Mouse (Mus musculus) MEL (cell line): Measurements from ENCODE around the gene Il17re. TPM values are rescaled to one million over a fixed set of nuclear protein-coding genes. Genes with fewer than 3 reads are reported as not detected.

Experiments used
- DNase-seq: peaks from one replicate; pipeline ENCODE4 v3.0.0; 2011; ENCODE audit warnings: low read depth, low spot score
- H3K27ac ChIP-seq: 2 replicates; pipeline ENCODE4 v1.5.1; 2012; ENCODE audit warnings: low read depth, mild to moderate bottlenecking, control low read depth, low read length, moderate library complexity; ENCODE audit not compliant: control insufficient read depth
- H3K27me3 ChIP-seq, 2 experiments: fragments of 150-350 bp in 1 of 2; sonication (generic) in 1 of 2; 2 replicates each; pipeline ENCODE4 v1.6.1; 2012; ENCODE audit warnings: low read length in 2 of 2, mild to moderate bottlenecking in 2 of 2, improper control_type of control experiment in 1 of 2, moderate library complexity in 1 of 2; ENCODE audit not compliant: insufficient read depth in 2 of 2, control insufficient read depth in 1 of 2
- H3K36me3 ChIP-seq, 2 experiments: 2 replicates each; pipeline ENCODE4 v1.6.1; 2012 to 2014; ENCODE audit warnings: low read length in 2 of 2, improper control_type of control experiment in 1 of 2, inconsistent platforms in 1 of 2, mild to moderate bottlenecking in 1 of 2; ENCODE audit not compliant: insufficient read depth in 2 of 2, control insufficient read depth in 1 of 2
- H3K4me1 ChIP-seq, 2 experiments: fragments of 150-350 bp in 1 of 2; sonication (generic) in 1 of 2; 2 replicates each; pipeline ENCODE4 v1.6.1; 2012; ENCODE audit warnings: low read length in 2 of 2, improper control_type of control experiment in 1 of 2, mild to moderate bottlenecking in 1 of 2; ENCODE audit not compliant: insufficient read depth in 2 of 2, control insufficient read depth in 1 of 2
- H3K4me3 ChIP-seq, 2 experiments: fragments of 150-350 bp in 1 of 2; sonication (generic) in 1 of 2; 2 replicates each; pipeline ENCODE4 v1.5.1; 2012; ENCODE audit warnings: low read depth in 2 of 2, low read length in 2 of 2, mild to moderate bottlenecking in 2 of 2, moderate library complexity in 2 of 2, control low read depth in 1 of 2, improper control_type of control experiment in 1 of 2; ENCODE audit not compliant: control insufficient read depth in 1 of 2, insufficient read depth in 1 of 2
- H3K79me2 ChIP-seq: 2 replicates; pipeline ENCODE4 v1.6.1; 2012; ENCODE audit warnings: mild to moderate bottlenecking, low read length, moderate library complexity; ENCODE audit not compliant: control insufficient read depth, poor library complexity, insufficient read depth
- H3K9ac ChIP-seq: 2 replicates; pipeline ENCODE4 v1.6.1; 2012; ENCODE audit warnings: low read depth, mild to moderate bottlenecking, control low read depth, low read length, moderate library complexity; ENCODE audit not compliant: control insufficient read depth, poor library complexity, severe bottlenecking
- H3K9me3 ChIP-seq: fragments of 150-350 bp; sonication (generic); replicated peaks from 2 replicates; pipeline ENCODE4 v1.6.1; 2012; ENCODE audit warnings: mild to moderate bottlenecking, low read length, improper control_type of control experiment, moderate library complexity; ENCODE audit not compliant: insufficient read depth
- BHLHE40 ChIP-seq: IDR thresholded peaks from 2 replicates; pipeline ENCODE4 v1.6.1; 2012; ENCODE audit warnings: low read depth, mild to moderate bottlenecking, inconsistent platforms, low read length, improper control_type of control experiment, borderline replicate concordance
- CHD1 ChIP-seq: IDR thresholded peaks from 2 replicates; pipeline ENCODE4 v1.6.1; 2012; ENCODE audit warnings: low read depth, mild to moderate bottlenecking, inconsistent platforms, low read length, improper control_type of control experiment
- CHD2 ChIP-seq: IDR thresholded peaks from 2 replicates; pipeline ENCODE4 v1.6.1; 2011; ENCODE audit warnings: low read length, improper control_type of control experiment
- CTCF ChIP-seq, 3 experiments: IDR thresholded peaks in 2 of 3; conservative IDR thresholded peaks in 1 of 3; 2 replicates each; pipeline ENCODE4 v1.5.1; 2011 to 2012; ENCODE audit warnings: low read length in 3 of 3, low read depth in 2 of 3, mild to moderate bottlenecking in 2 of 3, improper control_type of control experiment in 1 of 3, inconsistent platforms in 1 of 3, mixed read lengths in 1 of 3, moderate library complexity in 1 of 3; ENCODE audit not compliant: control insufficient read depth in 1 of 3, insufficient read depth in 1 of 3, poor library complexity in 1 of 3, severe bottlenecking in 1 of 3
- E2F4 ChIP-seq: IDR thresholded peaks from 2 replicates; pipeline ENCODE4 v1.6.1; 2011; ENCODE audit warnings: low read depth, low read length, improper control_type of control experiment, borderline replicate concordance
- ELF1 ChIP-seq: IDR thresholded peaks from 2 replicates; pipeline ENCODE4 v1.6.1; 2014; ENCODE audit warnings: low read depth, mild to moderate bottlenecking, inconsistent platforms, low read length, improper control_type of control experiment, moderate library complexity
- EP300 ChIP-seq, 2 experiments: IDR thresholded peaks; 2 replicates each; pipeline ENCODE4 v1.6.1; 2011; ENCODE audit warnings: improper control_type of control experiment in 2 of 2, low read length in 2 of 2, low read depth in 1 of 2, mild to moderate bottlenecking in 1 of 2
- ETS1 ChIP-seq: IDR thresholded peaks from 2 replicates; pipeline ENCODE4 v1.6.1; 2012; ENCODE audit warnings: low read depth, mild to moderate bottlenecking, inconsistent platforms, low read length, improper control_type of control experiment, moderate library complexity
- GABPA ChIP-seq: IDR thresholded peaks from 2 replicates; pipeline ENCODE4 v1.6.1; 2012; ENCODE audit warnings: low read depth, mild to moderate bottlenecking, inconsistent platforms, low read length, improper control_type of control experiment, moderate library complexity
- GATA1 ChIP-seq: IDR thresholded peaks from 2 replicates; pipeline ENCODE4 v1.6.1; 2011; ENCODE audit warnings: low read depth, low read length, improper control_type of control experiment
- HCFC1 ChIP-seq: IDR thresholded peaks from 2 replicates; pipeline ENCODE4 v1.6.1; 2012; ENCODE audit warnings: low read depth, mild to moderate bottlenecking, inconsistent platforms, low read length, improper control_type of control experiment, moderate library complexity
- JUND ChIP-seq: IDR thresholded peaks from 2 replicates; pipeline ENCODE4 v1.6.1; 2011; ENCODE audit warnings: low read depth, mild to moderate bottlenecking, improper control_type of control experiment, low read length
- KAT2A ChIP-seq: conservative IDR thresholded peaks from 2 replicates; pipeline ENCODE4 v1.6.1; 2012; ENCODE audit warnings: low read depth, low read length, improper control_type of control experiment, inconsistent platforms
- MAFK ChIP-seq: IDR thresholded peaks from 2 replicates; pipeline ENCODE4 v1.6.1; 2011; ENCODE audit warnings: low read depth, mild to moderate bottlenecking, low read length, improper control_type of control experiment, borderline replicate concordance
- MAX ChIP-seq: IDR thresholded peaks from 2 replicates; pipeline ENCODE4 v1.6.1; 2011; ENCODE audit warnings: low read length, improper control_type of control experiment
- MAZ ChIP-seq: IDR thresholded peaks from 2 replicates; pipeline ENCODE4 v1.6.1; 2012; ENCODE audit warnings: low read depth, mild to moderate bottlenecking, inconsistent platforms, low read length, improper control_type of control experiment
- MEF2A ChIP-seq: IDR thresholded peaks from 2 replicates; pipeline ENCODE4 v1.6.1; 2014; ENCODE audit warnings: low read depth, mild to moderate bottlenecking, inconsistent platforms, low read length, improper control_type of control experiment; ENCODE audit not compliant: poor library complexity, insufficient replicate concordance, severe bottlenecking; ENCODE audit errors: extremely low read depth
- MXI1 ChIP-seq: IDR thresholded peaks from 2 replicates; pipeline ENCODE4 v1.6.1; 2011; ENCODE audit warnings: mild to moderate bottlenecking, low read depth, low read length, improper control_type of control experiment
- MYB ChIP-seq: IDR thresholded peaks from 2 replicates; pipeline ENCODE4 v1.6.1; 2011; ENCODE audit warnings: mild to moderate bottlenecking, low read depth, low read length, improper control_type of control experiment
- MYC ChIP-seq: IDR thresholded peaks from 2 replicates; pipeline ENCODE4 v1.6.1; 2011; ENCODE audit warnings: low read depth, mild to moderate bottlenecking, low read length, improper control_type of control experiment, moderate library complexity
- NELFE ChIP-seq: IDR thresholded peaks from 2 replicates; pipeline ENCODE4 v1.6.1; 2011; ENCODE audit warnings: low read depth, low read length, improper control_type of control experiment
- NRF1 ChIP-seq: IDR thresholded peaks from 2 replicates; pipeline ENCODE4 v1.6.1; 2014; ENCODE audit warnings: low read depth, mild to moderate bottlenecking, inconsistent platforms, low read length, improper control_type of control experiment, moderate library complexity; ENCODE audit not compliant: poor library complexity, insufficient read depth, severe bottlenecking
- POLR2A ChIP-seq, 2 experiments: IDR thresholded peaks; 2 replicates each; pipeline ENCODE4 v1.6.1; 2011 to 2012; ENCODE audit warnings: low read length in 2 of 2, mild to moderate bottlenecking in 2 of 2, control low read depth in 1 of 2, improper control_type of control experiment in 1 of 2, low read depth in 1 of 2, moderate library complexity in 1 of 2; ENCODE audit not compliant: control insufficient read depth in 1 of 2, insufficient read depth in 1 of 2, poor library complexity in 1 of 2
- POLR2AphosphoS5 ChIP-seq: IDR thresholded peaks from 2 replicates; pipeline ENCODE4 v1.6.1; 2012; ENCODE audit warnings: low read depth, borderline replicate concordance, mild to moderate bottlenecking, inconsistent platforms, low read length, moderate library complexity, mixed read lengths
- RAD21 ChIP-seq: IDR thresholded peaks from 2 replicates; pipeline ENCODE4 v1.6.1; 2011; ENCODE audit warnings: mild to moderate bottlenecking, low read depth, low read length, improper control_type of control experiment
- RCOR1 ChIP-seq: IDR thresholded peaks from 2 replicates; pipeline ENCODE4 v1.6.1; 2012; ENCODE audit warnings: low read depth, mild to moderate bottlenecking, inconsistent platforms, low read length, improper control_type of control experiment
- SIN3A ChIP-seq: IDR thresholded peaks from 2 replicates; pipeline ENCODE4 v1.6.1; 2012; ENCODE audit warnings: low read length, improper control_type of control experiment, inconsistent platforms
- SMC3 ChIP-seq: IDR thresholded peaks from 2 replicates; pipeline ENCODE4 v1.6.1; 2011; ENCODE audit warnings: low read depth, low read length, improper control_type of control experiment
- TAL1 ChIP-seq: IDR thresholded peaks from 2 replicates; pipeline ENCODE4 v1.6.1; 2012; ENCODE audit warnings: mild to moderate bottlenecking, inconsistent platforms, low read length, moderate library complexity, mixed read lengths
- TBP ChIP-seq: IDR thresholded peaks from 2 replicates; pipeline ENCODE4 v1.8.0; 2011; ENCODE audit warnings: low read depth, low read length, improper control_type of control experiment
- TCF12 ChIP-seq: IDR thresholded peaks from 2 replicates; pipeline ENCODE4 v1.6.1; 2014; ENCODE audit warnings: low read depth, mild to moderate bottlenecking, inconsistent platforms, low read length, improper control_type of control experiment, moderate library complexity
- UBTF ChIP-seq: IDR thresholded peaks from 2 replicates; pipeline ENCODE4 v1.6.1; 2012; ENCODE audit warnings: low read depth, mild to moderate bottlenecking, inconsistent platforms, low read length, improper control_type of control experiment, moderate library complexity, borderline replicate concordance; ENCODE audit not compliant: insufficient read depth
- USF1 ChIP-seq: IDR thresholded peaks from 2 replicates; pipeline ENCODE4 v1.6.1; 2014; ENCODE audit warnings: low read depth, mild to moderate bottlenecking, inconsistent platforms, low read length, improper control_type of control experiment, moderate library complexity
- USF2 ChIP-seq, 2 experiments: IDR thresholded peaks; 2 replicates each; pipeline ENCODE4 v1.6.1; 2011 to 2012; ENCODE audit warnings: improper control_type of control experiment in 2 of 2, low read length in 2 of 2, borderline replicate concordance in 1 of 2, inconsistent platforms in 1 of 2, low read depth in 1 of 2, mild to moderate bottlenecking in 1 of 2; ENCODE audit not compliant: insufficient read depth in 1 of 2
- ZKSCAN1 ChIP-seq: IDR thresholded peaks from 2 replicates; pipeline ENCODE4 v1.6.1; 2012; ENCODE audit warnings: low read depth, mild to moderate bottlenecking, inconsistent platforms, low read length, improper control_type of control experiment, moderate library complexity
- ZMIZ1 ChIP-seq: IDR thresholded peaks from 2 replicates; pipeline ENCODE4 v1.6.1; 2012; ENCODE audit warnings: low read depth, mild to moderate bottlenecking, inconsistent platforms, low read length, improper control_type of control experiment, moderate library complexity
- polyA plus RNA-seq, 2 experiments: library from polyadenylated mRNA; stranded (reverse) in 1 of 2; unstranded in 1 of 2; fragments of >175 nt in 1 of 2; fragments of >200 nt in 1 of 2; gene quantifications; 2 replicates each; pipeline versions ENCODE4 v1.2.1 to v1.2.4; 2012; ENCODE audit warnings: low replicate concordance in 2 of 2, low read depth in 1 of 2; ENCODE audit not compliant: insufficient read length in 2 of 2, insufficient read depth in 1 of 2, missing spikeins in 1 of 2
- total RNA-seq: library from RNA; depleted of rRNA; stranded (reverse); fragments of 300-350 nt; gene quantifications from 2 replicates; pipeline ENCODE4 v1.2.3, GENCODE M21; 2012

The Il17re gene
- total and polyA plus RNA-seq, 3 experiments, result not detected

DNA sequence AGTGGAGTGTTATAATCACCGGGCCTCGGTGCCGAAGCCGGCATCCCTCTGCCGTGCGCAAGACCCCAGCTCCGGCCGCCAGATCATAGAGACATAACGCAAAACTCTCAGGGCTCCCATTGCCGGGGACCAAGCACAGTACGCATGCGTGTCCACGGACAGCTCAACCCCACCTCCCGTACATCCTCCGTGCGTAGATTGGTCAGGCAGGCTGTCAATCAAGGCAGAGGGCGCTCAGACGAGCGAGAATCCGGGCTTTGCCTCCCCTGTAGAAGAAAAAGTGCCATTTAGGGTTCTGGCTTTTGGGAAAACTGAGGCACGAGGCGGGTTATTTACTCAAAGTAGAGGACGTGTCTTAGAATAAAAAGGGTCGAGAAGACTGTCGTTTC, 39.1 kb upstream of the Il17re start, which contains the start of gene Rpusd3 (continued):
- TF ChIP-seq MEF2A, result no peak

DNA sequence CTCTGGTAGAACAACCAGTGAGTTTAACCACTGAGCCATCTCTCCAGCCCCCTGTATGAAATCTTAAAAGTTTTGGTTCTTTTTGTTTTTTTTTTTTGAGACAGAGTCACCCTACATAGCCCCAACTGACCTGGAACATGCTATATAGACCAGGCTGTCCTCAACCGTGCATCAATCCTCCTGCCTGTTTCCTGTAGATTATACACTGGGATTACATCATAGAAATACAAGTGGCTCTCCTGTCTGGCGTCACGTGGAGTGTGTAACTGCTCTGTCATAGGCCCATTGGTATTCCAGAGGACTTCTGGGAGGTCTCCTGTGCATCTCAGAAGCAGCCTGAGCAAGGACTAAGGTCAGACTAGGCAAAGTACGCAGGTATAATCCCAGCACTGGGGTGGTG, 35.3 kb upstream of the Il17re start:
- Histone ChIP-seq H3K9ac (no peak overlapping the region), H3K4me3 (peak overlapping the region in 1 of 2 experiments; percentile 19; a peak in 1 of 4 replicates), H3K27me3 (no peaks in the 10 kb centered on the region), H3K79me2 (peaks cover 6% of the 10 kb centered on the region), H3K36me3 (peaks cover 0 to 6% of the 10 kb centered on the region in 2 experiments; a peak in 2 of 4 replicates), H3K4me1 (peaks cover 6 to 20% of the 10 kb centered on the region in 2 experiments; a peak in 3 of 4 replicates), H3K9me3 (no peaks in the 10 kb centered on the region), H3K27ac (no peak overlapping the region)
- peak; percentile 75 for DNase-seq
- TF ChIP-seq UBTF (no peak), POLR2A (IDR thresholded peaks at IDR 0.05; ENCODE audit: control insufficient read depth in 1 of 2, insufficient read depth in 1 of 2, low read depth in 1 of 2, low read length in 2 of 2, poor library complexity in 1 of 2) (no peak), CTCF (IDR thresholded peaks at IDR 0.05 in 2 of 3, conservative IDR thresholded peaks at IDR 0.05 in 1 of 3; ENCODE audit: control insufficient read depth in 1 of 3, insufficient read depth in 1 of 3, low read depth in 2 of 3, low read length in 3 of 3, poor library complexity in 1 of 3, severe bottlenecking in 1 of 3) (no peak), TBP (no peak), RCOR1 (peak; percentile 40; the same call in 1 of the 2 replicates), MXI1 (peak; percentile 53; the same call in 1 of the 2 replicates), MAX (peak; percentile 87), ELF1 (no peak), MAZ (no peak), GATA1 (peak; percentile 38; the same call in 1 of the 2 replicates), HCFC1 (0 out of 2 replicates have a peak, but pooled peaks have one; percentile 40), NRF1 (no peak), TAL1 (peak; percentile 77), EP300 (IDR thresholded peaks at IDR 0.05; ENCODE audit: low read depth in 1 of 2, low read length in 2 of 2) (peak; percentile 60 to 79), CHD1 (no peak), GABPA (no peak), BHLHE40 (peak; percentile 67), ZMIZ1 (no peak), POLR2AphosphoS5 (no peak), SMC3 (no peak), MAFK (no peak), RAD21 (no peak), MYB (no peak), SIN3A (peak; percentile 51; the same call in 1 of the 2 replicates), CHD2 (no peak), USF1 (peak; percentile 94), TCF12 (peak; percentile 84), MYC (peak; percentile 60; the same call in 1 of the 2 replicates), NELFE (no peak), JUND (no peak), ETS1 (peak; percentile 91), USF2 (IDR thresholded peaks at IDR 0.05; ENCODE audit: borderline replicate concordance in 1 of 2, insufficient read depth in 1 of 2, low read depth in 1 of 2, low read length in 2 of 2) (peak in 1 of 2 experiments; percentile 78; a peak in 2 of 4 replicates), KAT2A (no peak), ZKSCAN1 (no peak), E2F4 (no peak)
